Mouse (Mus musculus) small intestine, adult 2 months (tissue): Measurements from ENCODE around the gene Muc13.

ENCODE experiments used
- CTCF ChIP-seq: fragments of 200-500 bp; IDR thresholded peaks from 2 replicates; pipeline ENCODE4 v1.5.1; 2012; ENCODE audit warnings: low read depth, mild to moderate bottlenecking, control low read depth, inconsistent platforms, low read length, moderate library complexity, mixed read lengths; ENCODE audit not compliant: insufficient replicate concordance, insufficient read length; ENCODE audit errors: extremely low read depth
- POLR2A ChIP-seq: fragments of 200-500 bp; IDR thresholded peaks from 2 replicates; pipeline ENCODE4 v1.6.1; 2012; ENCODE audit warnings: low read depth, mild to moderate bottlenecking, control low read depth, inconsistent platforms, low read length, moderate library complexity

DNA sequence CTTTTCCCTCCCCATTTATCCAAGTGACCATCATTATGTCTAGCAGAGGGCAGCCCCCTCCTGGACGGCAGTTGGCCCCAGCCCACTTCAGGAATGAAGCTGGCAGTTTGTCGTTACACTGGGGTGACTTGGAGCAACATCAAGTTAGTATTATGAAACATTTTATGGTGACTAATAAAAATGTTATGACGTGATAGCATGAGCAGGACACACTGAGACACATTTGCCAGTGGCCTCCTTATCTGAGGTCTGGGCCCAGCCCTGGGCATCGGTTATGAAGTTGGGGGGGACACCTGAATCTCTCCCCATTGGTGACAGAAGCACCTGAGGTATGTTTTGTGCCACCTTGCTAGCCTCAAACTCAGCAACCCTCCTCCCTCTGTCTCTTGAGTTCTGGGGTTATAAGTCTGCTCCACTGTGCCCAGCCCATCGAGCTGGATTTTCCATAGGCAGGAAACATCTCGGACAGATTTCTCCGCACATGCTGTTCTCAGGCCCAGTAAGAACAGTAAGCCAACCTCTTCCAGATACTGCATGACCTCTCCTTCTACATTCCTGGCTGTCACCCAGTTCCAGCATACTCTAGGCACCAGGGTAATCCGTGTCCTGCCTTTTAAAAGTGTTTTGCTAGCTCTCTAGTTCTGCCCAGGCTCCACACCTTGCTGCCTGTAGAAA, 40.8 kb upstream of the Muc13 start:
- no peak; the same call in 1 of the 2 replicates for TF ChIP-seq POLR2A
- no peak for TF ChIP-seq CTCF
